Mouse (Mus musculus): Measurements from ENCODE around the gene Lect2.

- TF ChIP-seq POLR2A (IDR thresholded peaks at IDR 0.05; ENCODE audit: borderline replicate concordance, low read depth, low read length) (no peak), CTCF (IDR thresholded peaks at IDR 0.05; ENCODE audit: low read depth, low read length) (peak; percentile 78)
These were observed 14.8 kb upstream of the Lect2 start for GRCm38 (mm10) chr13:56563075-56563474.

Measured in bone marrow macrophage, adult 2 months (primary cell).